Mouse (Mus musculus) embryo, embryonic 10 days (tissue): ENCODE measurements around the gene Bag6.
A peak's percentile ranks its signal among the peaks of the same experiment; 100 is the strongest.
"Not testable (repeated sequence)": the region's sequence is repeated elsewhere in the genome, so short reads cannot be mapped to it uniquely, and the experiment has no call there.

Experiments
- DNase-seq: peaks from one replicate; pipeline ENCODE4 v3.0.0-alpha.2; 2015; ENCODE audit warnings: low spot score

Bag6 gene

GRCm38 (mm10) chr17:35115046-35116019, 19.6 kb upstream of the Bag6 start, which contains the start of gene Ly6g5b:
TSS of gene Ly6g5b (minus strand) at chr17:35115428.
- DNase-seq: peak; percentile 23

GRCm38 (mm10) chr17:35120745-35121142, 14.2 kb upstream of the Bag6 start:
- DNase-seq: no peak

- DNase-seq: peak; percentile 97
These were observed 13.7 kb upstream of the Bag6 start, which contains the start of gene Gpank1 for GRCm38 (mm10) chr17:35121143-35121799. TSS of gene Gpank1 (plus strand) at chr17:35121455.

GRCm38 (mm10) chr17:35121871-35122303, 13.1 kb upstream of the Bag6 start, which contains the start of gene Csnk2b:
TSS of gene Csnk2b (minus strand) at chr17:35122053.
- DNase-seq: peak; percentile 72

- not testable (repeated sequence) for DNase-seq
These were observed 11.7 kb upstream of the Bag6 start for GRCm38 (mm10) chr17:35123287-35123686.

- not testable (repeated sequence) for DNase-seq
These were observed 10.6 kb upstream of the Bag6 start for GRCm38 (mm10) chr17:35124261-35124896.

GRCm38 (mm10) chr17:35125081-35125480, 9.9 kb upstream of the Bag6 start:
- no peak for DNase-seq

GRCm38 (mm10) chr17:35125578-35125977, 9.4 kb upstream of the Bag6 start:
- DNase-seq: no peak

- peak; percentile 81 for DNase-seq
These were observed 8.8 kb upstream of the Bag6 start, which contains the start of gene D17H6S53E for GRCm38 (mm10) chr17:35126206-35126611. TSS of gene D17H6S53E (plus strand) at chr17:35126373.

GRCm38 (mm10) chr17:35127017-35127416, 8.0 kb upstream of the Bag6 start:
- DNase-seq: no peak

- no peak for DNase-seq
These were observed 6.0 kb upstream of the Bag6 start for GRCm38 (mm10) chr17:35128996-35129395.

GRCm38 (mm10) chr17:35131038-35131437, 3.9 kb upstream of the Bag6 start:
- DNase-seq: no peak

- no peak for DNase-seq
These were observed 3.3 kb upstream of the Bag6 start, which contains the start of gene Apom for GRCm38 (mm10) chr17:35131500-35132173. TSS of gene Apom (minus strand) at chr17:35132050.

GRCm38 (mm10) chr17:35132174-35132560, 2.8 kb upstream of the Bag6 start:
- DNase-seq: no peak

GRCm38 (mm10) chr17:35133517-35133916, 1.5 kb upstream of the Bag6 start:
- no peak for DNase-seq

GRCm38 (mm10) chr17:35135591-35136320, 778 bp downstream of the Bag6 start:
- DNase-seq: no peak

- no peak for DNase-seq
These were observed 4.3 kb downstream of the Bag6 start for GRCm38 (mm10) chr17:35139269-35139668.

GRCm38 (mm10) chr17:35140490-35140996, 5.6 kb downstream of the Bag6 start:
- DNase-seq: no peak

GRCm38 (mm10) chr17:35141971-35142370, 7.0 kb downstream of the Bag6 start:
- no peak for DNase-seq

GRCm38 (mm10) chr17:35146139-35146538, 11.2 kb downstream of the Bag6 start:
- DNase-seq: no peak

- DNase-seq: no peak
These were observed 12.4 kb downstream of the Bag6 start for GRCm38 (mm10) chr17:35147348-35147747.
